Mouse (Mus musculus): ENCODE measurements around the gene Tbc1d14.

GRCm38 (mm10) chr5:36590499-36590920 is 2.6 kb downstream of the Tbc1d14 start:
- TF ChIP-seq CTCF (IDR thresholded peaks at IDR 0.05; ENCODE audit: low read depth) (no peak), EP300 (IDR thresholded peaks at IDR 0.05; ENCODE audit: low read depth) (no peak)

Data from heart, postnatal 0 days (tissue).